Mouse (Mus musculus) right cerebral cortex, postnatal 36 days (tissue): ENCODE results near the gene Ptprt.
A peak's percentile ranks its signal among the peaks of the same experiment; 100 is the strongest.

ENCODE experiments used
- DNase-seq, 2 experiments: peaks; one replicate each; pipeline ENCODE4 v3.0.0; 2022; ENCODE audit warnings: low spot score in 2 of 2, mixed read lengths in 1 of 2

The Ptprt gene

DNA sequence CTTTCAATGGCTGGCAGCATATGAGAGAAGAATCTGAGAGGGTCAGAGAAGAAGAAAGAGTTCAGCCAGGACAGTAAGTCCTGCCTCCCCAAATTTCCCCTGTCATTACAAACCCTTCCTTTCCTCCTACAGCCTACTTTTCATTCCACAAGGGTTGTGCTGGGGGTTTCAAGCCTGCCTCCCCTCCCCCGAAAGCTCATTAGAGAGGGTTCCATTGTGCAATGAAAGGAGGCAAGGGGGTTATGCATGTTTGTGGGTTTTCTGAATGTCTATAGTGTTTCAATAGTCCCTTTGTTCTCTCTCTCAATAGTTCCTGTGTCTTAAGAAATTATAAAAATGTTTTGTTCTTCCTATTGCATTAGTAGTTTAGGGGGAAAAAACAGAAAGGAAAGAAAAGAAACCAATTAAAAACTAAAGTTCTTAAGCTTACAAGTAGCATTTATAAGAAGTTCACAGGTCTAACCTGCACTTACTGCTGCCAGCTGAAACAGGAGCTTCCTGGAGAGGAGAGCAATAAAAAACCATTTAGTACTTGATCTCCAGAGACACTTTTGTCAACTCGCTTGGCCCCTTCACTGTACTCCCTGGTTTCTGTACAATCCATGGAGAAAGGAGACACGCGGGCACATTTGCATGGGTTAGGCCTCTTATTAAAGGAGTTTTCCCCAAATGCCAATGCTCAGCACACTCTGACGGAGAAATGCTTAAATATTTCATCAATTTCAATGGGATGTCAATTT lies 247.7 kb downstream of the Ptprt start:
- no peak for DNase-seq

DNA sequence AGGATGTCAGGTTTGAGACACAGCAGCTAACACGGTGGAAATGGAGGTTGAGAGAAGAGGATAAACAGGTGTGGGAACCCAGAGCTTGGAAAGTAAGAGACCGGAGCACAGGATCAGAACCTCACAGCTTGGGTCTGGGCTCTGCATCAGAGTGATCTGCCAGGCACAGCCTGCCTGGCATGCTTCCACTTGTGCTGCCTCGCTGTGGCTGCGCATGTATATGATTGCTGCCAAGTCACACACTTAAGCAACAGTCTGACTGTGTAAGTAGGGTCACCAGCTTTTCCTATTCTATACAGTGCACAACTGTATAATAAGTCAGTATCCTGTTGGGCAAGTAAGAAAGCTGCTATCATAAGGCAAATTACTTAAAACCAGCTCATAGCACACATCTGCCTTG lies 249.9 kb downstream of the Ptprt start:
- peak; percentile 19 to 22 for DNase-seq

DNA sequence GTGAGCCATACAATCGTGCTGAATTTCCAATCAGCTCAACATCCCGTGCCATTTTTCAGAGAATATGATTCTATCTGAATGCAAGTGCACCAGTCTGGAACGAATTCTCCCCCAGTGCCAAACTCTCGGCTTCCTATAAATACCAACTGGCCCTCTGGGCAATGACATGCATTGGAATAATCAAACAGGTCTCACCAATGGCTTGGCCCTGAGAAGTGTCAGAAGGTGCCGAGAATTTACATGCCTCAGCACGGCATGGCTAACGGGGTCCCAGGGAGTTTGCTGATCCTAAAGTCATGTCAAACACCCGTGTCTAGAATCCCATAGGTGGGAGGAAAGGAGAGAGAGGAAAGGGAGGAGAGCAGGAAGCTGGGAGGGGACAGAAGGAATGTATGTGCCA lies 251.7 kb downstream of the Ptprt start:
- no peak for DNase-seq

DNA sequence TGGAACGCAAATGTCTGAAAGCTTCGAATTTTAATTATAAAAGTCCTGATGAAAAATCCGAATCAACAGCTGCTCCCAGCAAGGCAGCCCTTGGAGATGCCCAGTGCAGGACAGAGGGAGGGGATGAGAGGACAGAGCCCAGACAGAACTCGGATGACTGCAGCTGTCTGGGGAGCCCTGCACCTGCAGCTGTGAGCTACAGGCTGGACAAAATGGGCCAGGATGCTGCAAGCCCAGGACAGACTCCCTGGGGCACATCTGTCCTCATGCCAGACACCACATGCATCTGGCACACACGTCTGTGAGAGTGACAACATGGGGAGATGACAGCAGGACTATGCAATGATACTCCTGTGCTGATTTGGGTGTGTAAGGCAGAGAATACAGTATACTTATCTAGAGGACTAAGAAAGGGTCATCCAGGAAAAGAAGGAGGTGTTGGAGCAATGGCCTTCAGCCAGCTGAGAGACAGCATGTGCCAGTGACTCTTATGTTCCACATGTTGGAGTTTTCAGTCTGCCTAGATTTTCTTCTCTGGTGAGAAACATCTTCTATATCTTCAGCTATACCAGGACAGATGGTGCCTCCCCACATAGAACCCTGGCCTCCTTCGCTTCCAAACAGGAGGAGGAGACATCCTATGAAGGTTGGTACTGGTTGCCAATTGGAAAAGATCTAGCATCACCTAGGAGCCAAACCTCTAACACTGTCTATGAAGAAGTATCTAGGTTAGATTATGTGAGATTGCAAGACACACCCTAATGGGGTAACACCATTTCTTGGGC lies 259.4 kb downstream of the Ptprt start:
- DNase-seq, result peak in 1 of 2 experiments; percentile 20

DNA sequence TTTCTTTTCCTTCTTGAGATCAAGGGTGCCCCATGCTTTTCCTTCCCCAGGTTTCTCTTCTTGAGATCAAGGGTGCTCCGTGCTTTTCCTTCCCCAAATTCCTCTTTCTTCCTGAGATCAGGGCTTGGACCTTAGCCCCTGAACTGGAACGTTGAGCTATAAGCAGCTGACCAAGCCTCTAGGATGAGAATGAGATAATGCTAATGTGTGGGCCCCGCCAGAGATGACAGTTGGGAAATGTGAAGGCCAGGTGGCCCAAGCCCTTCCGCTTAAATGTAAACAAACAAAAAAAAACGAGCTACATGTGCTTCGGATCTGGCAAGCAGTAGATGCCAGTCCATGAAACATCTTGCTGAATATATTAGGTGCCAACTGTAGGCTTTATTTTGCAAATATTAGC lies 266.3 kb downstream of the Ptprt start:
- DNase-seq, result no peak

DNA sequence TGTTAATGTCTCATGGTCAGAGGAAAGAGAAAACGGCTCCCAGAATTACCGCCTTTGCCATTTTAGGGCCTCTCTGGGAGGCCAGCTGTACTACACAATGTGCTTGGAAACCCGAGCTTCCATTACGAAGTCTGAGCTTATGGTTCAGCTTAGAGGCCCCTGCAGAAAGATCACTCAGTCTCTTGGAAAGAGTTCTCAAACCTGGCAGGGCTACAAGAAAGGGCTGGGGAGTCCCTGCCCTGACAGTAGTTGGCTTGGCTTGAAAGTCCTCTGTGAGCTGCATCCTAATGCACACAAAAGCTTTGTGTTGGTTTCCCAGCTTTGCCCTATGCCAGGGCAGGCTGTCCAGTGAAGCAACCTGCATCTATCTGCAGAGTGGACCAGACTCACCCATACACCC lies 269.1 kb downstream of the Ptprt start:
- peak; percentile 8 to 19 for DNase-seq

DNA sequence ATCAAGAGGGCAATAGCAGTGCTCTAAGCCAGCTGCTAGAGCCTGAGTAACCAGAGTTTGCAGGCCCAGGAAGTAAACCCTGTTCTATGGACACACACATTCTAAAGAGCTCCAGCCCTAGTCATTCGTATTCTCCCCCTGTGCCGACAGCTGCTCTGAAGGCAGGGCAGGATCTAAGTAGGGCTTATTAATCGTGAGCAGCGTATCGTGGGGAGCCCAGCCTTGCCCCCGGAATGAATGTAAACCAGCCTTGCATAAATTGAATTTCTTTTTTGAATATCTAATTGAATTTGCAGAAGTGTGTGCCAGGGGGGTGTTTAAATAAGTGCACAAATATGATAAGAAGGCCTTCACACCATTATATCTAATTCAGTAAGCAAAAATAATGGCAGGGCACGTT lies 283.6 kb downstream of the Ptprt start:
- no peak for DNase-seq

DNA sequence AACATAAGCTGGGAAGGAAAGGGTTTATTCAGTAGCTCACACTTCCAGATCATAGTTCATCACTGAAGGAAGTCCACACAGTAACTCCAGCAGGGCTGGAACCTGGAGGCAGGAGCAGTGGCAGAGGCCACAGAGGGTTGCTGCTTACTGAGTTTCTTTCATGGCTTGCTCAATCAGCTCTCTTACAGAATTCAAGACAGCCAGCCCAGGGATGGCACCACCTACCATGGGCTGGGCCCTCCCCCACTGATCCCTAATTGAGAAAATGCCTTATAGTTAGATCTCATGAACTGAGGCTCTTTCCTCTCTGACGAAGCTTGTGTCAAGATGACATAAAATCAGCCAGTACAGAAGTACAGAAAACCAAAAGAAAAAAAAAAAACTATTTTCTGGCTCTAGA lies 311.9 kb downstream of the Ptprt start:
- DNase-seq, result no peak

DNA sequence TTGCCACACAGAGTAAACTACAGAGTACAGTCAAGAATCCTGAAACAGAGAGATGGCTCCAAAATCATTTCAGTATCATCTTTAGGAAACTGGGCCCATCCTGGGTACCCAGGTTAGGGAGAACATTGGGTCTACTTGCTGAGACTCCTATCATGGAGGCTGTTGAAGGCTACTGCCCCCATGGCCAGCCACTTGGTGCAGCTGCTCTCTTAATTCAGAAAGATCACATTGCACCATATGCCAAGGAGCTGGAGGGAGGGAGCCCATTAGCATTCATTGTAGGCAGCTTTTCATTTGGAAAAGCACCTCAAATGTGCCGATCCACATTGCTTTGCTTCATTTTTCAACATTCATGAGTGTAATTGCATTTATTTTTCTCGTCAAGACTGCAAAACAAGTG lies 319.1 kb downstream of the Ptprt start:
- no peak for DNase-seq

DNA sequence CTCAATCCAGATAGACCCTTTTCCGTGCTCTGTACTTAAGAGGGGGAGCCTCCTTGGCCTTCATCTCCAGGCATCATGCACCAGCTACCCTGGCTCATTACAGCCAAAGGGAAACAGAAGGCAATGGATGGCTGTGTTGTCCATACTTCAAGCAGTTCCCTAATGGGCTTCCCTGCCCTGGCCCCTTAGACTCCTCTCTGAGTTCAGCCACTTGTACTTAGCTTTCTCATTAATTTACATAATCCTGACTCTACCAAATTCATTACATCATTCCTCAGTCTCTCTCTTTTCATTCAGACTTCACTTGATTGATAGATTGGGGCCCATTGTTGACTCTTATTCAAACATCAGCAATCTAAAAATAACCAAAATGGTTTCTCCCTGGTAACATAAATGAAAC lies 320.7 kb downstream of the Ptprt start:
- no peak for DNase-seq

DNA sequence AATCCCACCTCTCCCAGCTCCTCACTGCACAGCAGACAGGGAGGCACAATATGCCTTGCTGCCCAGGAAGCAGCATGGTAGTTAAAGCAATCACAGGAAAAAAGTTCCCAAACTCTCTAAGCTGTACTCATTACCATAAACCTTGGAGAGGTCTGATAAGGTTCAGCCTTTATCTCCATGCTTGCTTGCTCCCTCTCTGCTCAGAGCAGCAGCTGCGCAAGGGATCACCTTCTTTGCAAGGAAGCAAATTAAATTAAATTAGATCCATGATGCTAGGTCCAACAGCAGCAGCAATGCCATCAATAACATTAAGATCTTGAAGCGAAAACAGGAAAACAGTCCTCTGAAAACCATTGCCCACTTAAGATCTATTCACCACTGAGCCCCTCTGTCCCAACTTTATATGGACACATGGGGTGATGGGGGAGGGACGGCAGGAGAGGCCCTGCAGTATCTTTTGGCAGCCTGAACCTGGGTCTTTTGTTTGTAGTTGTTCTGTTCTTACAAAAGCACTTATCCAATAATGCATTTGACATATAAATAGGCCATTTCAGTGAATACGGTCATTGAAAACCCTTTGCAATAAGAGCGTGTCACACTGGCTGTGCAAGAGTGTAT lies 328.8 kb downstream of the Ptprt start:
- DNase-seq, result no peak

DNA sequence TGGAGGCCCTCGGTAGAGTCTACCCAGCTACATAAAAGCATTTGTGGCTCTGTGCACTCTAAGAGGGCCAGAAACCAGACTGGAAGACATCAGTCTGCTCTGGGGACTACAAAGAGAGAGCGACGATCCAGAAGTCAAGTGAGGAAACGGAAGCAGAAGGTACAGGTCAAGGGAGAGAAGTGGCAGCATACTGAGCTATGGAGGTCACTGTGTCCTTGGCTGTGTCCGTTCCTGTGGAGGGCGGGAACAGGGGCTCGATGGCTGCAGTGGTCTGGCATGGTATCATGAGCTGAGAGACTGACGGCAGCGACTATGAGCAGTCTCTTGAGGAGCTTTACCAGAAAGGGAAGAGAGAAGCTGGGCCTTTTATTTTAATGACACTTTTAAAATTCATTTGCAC lies 331.5 kb downstream of the Ptprt start:
- DNase-seq, result no peak

DNA sequence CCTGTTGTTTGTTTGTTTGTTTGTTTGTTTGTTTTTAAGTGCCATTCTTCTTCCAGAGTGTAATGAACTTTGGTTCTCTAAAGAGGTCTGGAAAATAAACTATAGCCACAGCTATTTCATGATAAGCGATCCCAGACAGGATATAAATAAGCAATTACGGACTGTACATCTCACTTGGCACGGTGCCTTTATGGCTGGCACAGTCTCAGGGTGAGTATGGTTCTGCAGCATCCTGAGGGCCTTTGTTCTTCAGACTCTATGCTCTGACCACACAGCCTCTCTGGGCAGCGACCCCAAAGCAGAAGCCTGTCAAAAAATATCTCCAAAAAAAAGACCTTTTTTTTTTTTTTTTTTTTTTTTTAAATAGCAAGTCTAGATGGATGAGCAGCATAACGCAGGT lies 338.5 kb downstream of the Ptprt start:
- DNase-seq, result no peak

DNA sequence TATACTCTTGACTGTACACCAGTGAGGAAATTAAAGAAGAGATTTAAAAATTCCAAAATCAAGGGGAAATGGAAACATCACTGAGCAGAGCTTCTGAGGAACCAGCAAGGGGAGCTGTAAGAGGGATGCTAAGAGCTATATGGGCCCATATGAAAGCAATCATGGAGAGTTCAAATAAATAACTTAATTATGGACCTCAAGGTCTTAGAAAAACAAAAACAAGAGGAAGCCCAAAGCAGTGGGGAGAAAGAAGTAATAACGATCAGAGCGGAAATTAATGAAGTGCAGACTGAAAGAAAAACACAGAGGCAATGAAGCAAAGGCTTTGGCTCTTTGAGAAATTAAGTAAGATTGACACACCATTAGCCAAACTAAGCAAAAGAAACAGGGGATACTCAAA lies 353.0 kb downstream of the Ptprt start:
- DNase-seq, result no peak

DNA sequence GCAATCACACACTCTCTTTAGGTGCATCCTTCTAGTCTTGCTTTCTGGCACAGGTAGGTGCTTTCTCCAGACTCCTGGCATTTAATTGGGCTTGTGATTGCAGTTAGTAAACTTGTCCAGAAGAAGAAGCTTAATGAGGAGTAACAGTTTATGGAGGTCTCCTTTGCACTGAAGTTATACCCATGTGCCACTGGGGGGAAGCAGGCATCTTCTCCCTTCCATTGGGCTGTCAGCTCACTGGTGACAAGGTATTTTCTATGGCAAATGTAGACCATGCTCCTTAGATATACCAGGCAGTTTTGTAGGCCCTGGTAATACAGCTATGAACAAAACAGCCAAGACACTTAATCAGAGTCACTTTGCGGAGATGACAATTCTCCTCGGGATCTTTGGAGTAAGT lies 366.9 kb downstream of the Ptprt start:
- no peak for DNase-seq

DNA sequence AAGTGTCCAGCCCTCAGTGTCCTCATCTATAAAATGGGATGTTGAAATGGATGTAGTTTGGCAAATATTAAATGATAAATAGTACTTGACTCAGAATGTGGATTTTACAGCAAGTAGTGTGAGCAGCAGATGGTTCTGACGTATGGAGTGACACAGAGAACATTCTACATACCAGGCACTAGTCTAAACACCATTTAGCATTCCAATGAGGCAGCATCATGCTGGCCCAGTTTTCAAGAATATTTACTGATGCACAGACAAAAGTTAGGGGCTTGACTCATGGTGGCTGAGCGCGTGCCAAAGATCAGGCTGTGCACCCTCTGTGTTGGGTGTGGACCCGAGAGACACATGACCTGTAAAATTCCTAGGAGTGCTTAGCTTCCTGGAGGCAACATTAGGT lies 378.3 kb downstream of the Ptprt start:
- DNase-seq, result no peak

DNA sequence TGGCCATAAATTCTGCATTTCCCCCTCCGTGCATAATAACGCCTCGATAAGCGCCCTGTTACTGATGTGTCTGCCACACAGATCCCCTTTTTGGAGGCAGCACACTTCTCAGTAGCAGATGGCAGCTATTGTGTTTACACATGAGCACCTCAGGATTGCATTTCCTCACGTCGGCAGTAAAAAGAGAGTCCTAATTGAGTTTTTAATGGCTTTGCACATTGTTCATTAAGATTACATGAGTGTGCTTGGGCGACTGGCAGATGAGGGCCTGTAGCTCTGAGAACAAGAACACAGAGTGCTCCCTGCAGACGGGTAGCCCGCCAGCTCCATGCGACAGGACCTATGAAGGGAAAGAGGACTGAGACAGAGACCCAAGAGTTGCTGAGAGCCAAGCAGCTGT lies 378.8 kb downstream of the Ptprt start:
- no peak for DNase-seq

DNA sequence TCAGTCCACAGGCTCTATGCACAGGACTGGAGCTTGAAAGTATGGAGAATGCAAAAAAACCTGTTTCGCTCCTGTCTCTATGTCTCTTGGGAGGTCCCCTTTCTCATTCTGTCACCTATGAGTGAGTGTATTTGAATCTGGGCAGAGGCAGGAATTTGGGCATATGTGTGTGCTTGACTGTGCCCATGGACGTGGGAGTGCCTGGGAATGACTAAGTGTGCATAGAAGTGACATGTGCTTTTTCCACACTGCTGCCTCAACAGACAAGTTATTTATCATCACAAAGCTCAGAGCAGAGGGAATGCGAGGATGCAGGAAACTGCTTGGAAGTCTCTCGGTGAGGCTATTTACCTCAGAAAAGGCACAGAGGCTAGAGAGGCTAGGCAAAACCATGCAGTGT lies 387.1 kb downstream of the Ptprt start:
- DNase-seq, result peak; percentile 32 to 44

DNA sequence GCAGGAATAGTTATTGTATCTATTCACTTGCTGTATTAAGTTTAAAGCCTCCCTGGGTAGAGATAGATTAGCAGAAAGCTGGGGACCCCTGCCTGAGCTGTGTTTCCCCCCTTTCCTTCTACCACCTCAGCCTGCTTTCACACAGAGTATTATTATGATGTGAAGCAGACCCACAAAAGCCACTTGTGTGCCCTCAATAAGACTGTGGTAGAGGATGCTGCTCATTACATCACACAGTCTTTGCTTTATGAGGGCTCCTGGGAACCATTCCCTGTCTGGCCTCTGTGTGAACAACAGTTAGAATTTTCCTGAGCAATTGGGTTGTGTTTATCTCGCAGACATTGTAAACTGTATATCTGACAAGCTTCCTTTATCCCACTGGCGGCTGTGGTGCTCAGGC lies 409.7 kb downstream of the Ptprt start:
- no peak for DNase-seq

DNA sequence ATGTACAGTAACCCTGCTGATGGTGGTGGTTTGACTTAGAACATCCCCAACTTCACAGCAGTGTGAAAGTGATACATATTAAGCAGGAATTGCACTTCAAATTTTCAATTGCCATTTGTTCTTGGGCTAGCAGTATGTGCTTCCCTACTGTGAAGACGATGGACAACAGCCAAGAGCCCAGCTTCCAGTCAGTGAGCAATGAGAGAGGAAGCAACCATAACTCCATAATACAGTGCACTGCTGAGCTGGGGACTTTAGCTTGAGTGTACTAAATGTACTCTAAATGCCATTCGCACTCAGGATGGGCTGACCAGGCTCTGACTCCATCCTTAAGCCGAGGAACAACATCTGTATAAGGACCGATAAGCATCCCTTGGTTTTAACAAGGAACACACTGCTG lies 412.7 kb downstream of the Ptprt start:
- DNase-seq, result no peak

DNA sequence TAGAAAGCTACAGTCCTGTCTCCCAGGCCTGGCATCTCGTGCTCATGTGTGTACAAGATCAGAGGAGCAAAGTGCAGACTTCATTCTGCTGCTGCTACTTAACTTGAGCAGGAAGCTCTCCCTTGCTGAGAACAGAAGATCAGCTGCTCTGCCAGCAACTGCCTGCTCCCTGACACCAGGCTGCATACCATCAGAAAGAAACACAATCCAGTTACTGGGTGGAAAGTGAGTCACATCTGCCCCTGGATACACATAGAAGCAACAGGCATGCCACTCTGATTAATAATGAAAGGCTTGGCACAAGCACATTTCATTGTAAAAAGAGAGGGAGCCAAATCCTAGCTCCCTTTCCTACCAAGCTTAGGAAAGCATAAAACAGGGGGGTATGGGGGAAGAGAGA lies 438.5 kb downstream of the Ptprt start:
- DNase-seq, result no peak

DNA sequence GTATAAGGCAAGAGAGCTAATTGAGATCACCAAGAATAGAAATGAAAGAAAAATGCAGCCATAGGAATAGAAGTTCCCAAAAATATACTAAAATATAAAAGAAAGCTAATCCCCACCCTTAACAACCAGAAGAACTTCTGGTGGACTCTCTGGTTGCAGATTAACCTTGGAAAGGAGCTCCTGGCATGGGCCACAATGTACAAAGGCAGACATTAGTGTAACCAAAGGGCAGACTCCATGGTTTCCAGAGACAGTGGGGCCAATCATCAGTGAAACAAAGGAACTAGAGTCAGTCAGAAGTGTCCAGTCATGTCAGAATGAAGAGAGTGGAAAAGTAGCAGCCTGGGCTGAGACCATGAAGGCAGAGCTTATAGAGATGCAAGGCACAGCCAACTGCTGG lies 440.4 kb downstream of the Ptprt start:
- DNase-seq, result no peak

DNA sequence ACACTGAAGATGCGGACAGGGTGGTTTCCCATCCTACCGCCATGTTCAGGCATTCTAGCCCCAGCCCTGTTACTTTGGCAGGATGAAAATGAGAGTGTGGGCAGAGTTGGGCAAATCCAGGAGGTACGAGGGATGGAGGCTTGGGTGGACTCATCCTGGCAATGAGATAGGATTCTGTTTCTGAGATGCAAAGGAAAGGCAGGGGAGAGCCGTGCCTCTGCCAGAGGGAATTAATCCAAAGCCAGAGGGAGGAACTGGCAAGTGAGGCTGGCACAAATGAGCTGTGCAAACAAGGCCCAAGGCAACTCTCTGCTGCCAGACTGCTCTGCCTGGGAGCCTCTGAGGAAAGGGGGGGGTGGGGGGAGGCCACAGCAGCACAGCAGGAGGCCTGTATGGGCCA lies 441.4 kb downstream of the Ptprt start:
- peak; percentile 57 to 63 for DNase-seq
